Mouse (Mus musculus): ENCODE measurements around the gene Spata18. TPM values are rescaled to one million over a fixed set of nuclear protein-coding genes. Genes with fewer than 3 reads are reported as not detected.

The Spata18 gene
- total and polyA plus RNA-seq, 3 experiments = not detected

DNA sequence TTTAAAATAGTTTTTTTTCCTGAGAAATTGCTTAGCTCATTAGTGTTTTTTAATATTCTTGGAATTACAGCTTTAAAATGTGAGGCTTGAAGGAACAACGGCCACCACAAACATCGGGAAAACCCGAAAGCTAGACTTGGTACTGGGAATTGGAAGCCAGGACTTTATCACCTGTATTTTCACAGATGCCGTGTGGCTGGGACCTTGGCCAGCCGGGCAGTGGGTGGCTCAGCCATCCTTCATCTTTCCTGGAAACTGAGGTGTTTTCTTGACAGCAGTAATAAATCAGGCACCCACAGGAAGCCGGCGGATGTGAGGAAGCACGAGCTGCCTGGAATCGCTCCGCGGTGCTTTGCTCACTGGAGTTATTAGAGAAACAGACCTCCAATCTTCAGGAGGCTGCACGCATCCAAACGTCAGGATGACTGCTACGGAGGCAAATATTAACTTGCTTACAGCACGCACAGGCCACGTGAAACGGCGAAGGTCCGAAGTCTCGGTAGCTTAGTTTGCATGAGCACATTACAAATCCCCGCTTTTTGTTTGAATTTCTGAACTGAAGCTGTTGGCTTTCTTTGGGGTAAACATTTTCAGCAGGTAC lies 70.6 kb downstream of the Spata18 start:
- peaks cover 2 to 7% of the 10 kb centered on the region in 2 experiments; a peak in 3 of 4 replicates for H3K27me3 ChIP-seq (ENCODE audit: control insufficient read depth in 1 of 2, insufficient read depth in 2 of 2, low read length in 2 of 2)
- no peaks in the 10 kb centered on the region for H3K79me2 ChIP-seq (ENCODE audit: control insufficient read depth, insufficient read depth, low read length, poor library complexity)
- no peaks in the 10 kb centered on the region for H3K36me3 ChIP-seq (ENCODE audit: control insufficient read depth in 1 of 2, insufficient read depth in 2 of 2, low read length in 2 of 2)
- H3K9ac ChIP-seq (ENCODE audit: control insufficient read depth, low read depth, low read length, poor library complexity, severe bottlenecking) = no peak overlapping the region
- no peak for TF ChIP-seq HCFC1 (IDR thresholded peaks at IDR 0.05; ENCODE audit: low read depth, low read length)
- TF ChIP-seq GATA1 (IDR thresholded peaks at IDR 0.05; ENCODE audit: low read depth, low read length) = no peak
- TF ChIP-seq JUND (IDR thresholded peaks at IDR 0.05; ENCODE audit: low read depth, low read length) = no peak
- DNase-seq (ENCODE audit: low read depth, low spot score) = no peak
- H3K27ac ChIP-seq (ENCODE audit: control insufficient read depth, low read depth, low read length) = no peak overlapping the region
- no peak overlapping the region for H3K4me3 ChIP-seq (ENCODE audit: control insufficient read depth in 1 of 2, insufficient read depth in 1 of 2, low read depth in 2 of 2, low read length in 2 of 2)
- H3K9me3 ChIP-seq (replicated peaks; ENCODE audit: insufficient read depth, low read length) = no peaks in the 10 kb centered on the region
- no peaks in the 10 kb centered on the region for H3K4me1 ChIP-seq (ENCODE audit: control insufficient read depth in 1 of 2, insufficient read depth in 2 of 2, low read length in 2 of 2)

GRCm38 (mm10) chr5:73725981-73726380 lies 74.8 kb downstream of the Spata18 start:
- Histone ChIP-seq H3K27me3 (ENCODE audit: control insufficient read depth in 1 of 2, insufficient read depth in 2 of 2, low read length in 2 of 2) (peaks cover 2% of the 10 kb centered on the region in 2 experiments; a peak in 2 of 4 replicates), H3K9ac (ENCODE audit: control insufficient read depth, low read depth, low read length, poor library complexity, severe bottlenecking) (no peak overlapping the region), H3K4me3 (ENCODE audit: control insufficient read depth in 1 of 2, insufficient read depth in 1 of 2, low read depth in 2 of 2, low read length in 2 of 2) (no peak overlapping the region), H3K36me3 (ENCODE audit: control insufficient read depth in 1 of 2, insufficient read depth in 2 of 2, low read length in 2 of 2) (no peaks in the 10 kb centered on the region; a peak in 1 of 4 replicates), H3K27ac (ENCODE audit: control insufficient read depth, low read depth, low read length) (no peak overlapping the region), H3K9me3 (replicated peaks; ENCODE audit: insufficient read depth, low read length) (no peaks in the 10 kb centered on the region), H3K4me1 (ENCODE audit: control insufficient read depth in 1 of 2, insufficient read depth in 2 of 2, low read length in 2 of 2) (peaks cover 0 to 10% of the 10 kb centered on the region in 2 experiments; a peak in 3 of 4 replicates), H3K79me2 (ENCODE audit: control insufficient read depth, insufficient read depth, low read length, poor library complexity) (no peaks in the 10 kb centered on the region)
- TF ChIP-seq ZC3H11A (IDR thresholded peaks at IDR 0.05; ENCODE audit: low read depth, low read length) (no peak), POLR2A (IDR thresholded peaks at IDR 0.05; ENCODE audit: control insufficient read depth in 1 of 2, insufficient read depth in 1 of 2, low read depth in 1 of 2, low read length in 2 of 2, poor library complexity in 1 of 2) (no peak), ELF1 (IDR thresholded peaks at IDR 0.05; ENCODE audit: low read depth, low read length) (no peak), TBP (IDR thresholded peaks at IDR 0.05; ENCODE audit: low read depth, low read length) (no peak), MAZ (IDR thresholded peaks at IDR 0.05; ENCODE audit: low read depth, low read length) (no peak), ZKSCAN1 (IDR thresholded peaks at IDR 0.05; ENCODE audit: low read depth, low read length) (no peak), CTCF (IDR thresholded peaks at IDR 0.05 in 2 of 3, conservative IDR thresholded peaks at IDR 0.05 in 1 of 3; ENCODE audit: control insufficient read depth in 1 of 3, insufficient read depth in 1 of 3, low read depth in 2 of 3, low read length in 3 of 3, poor library complexity in 1 of 3, severe bottlenecking in 1 of 3) (no peak), NRF1 (IDR thresholded peaks at IDR 0.05; ENCODE audit: insufficient read depth, low read depth, low read length, poor library complexity, severe bottlenecking) (no peak), UBTF (IDR thresholded peaks at IDR 0.05; ENCODE audit: borderline replicate concordance, insufficient read depth, low read depth, low read length) (no peak), CHD1 (IDR thresholded peaks at IDR 0.05; ENCODE audit: low read depth, low read length) (no peak), MAFK (IDR thresholded peaks at IDR 0.05; ENCODE audit: borderline replicate concordance, low read depth, low read length) (no peak), POLR2AphosphoS2 (IDR thresholded peaks at IDR 0.05; ENCODE audit: low read length) (no peak), CHD2 (IDR thresholded peaks at IDR 0.05; ENCODE audit: low read length) (no peak), ZNF384 (IDR thresholded peaks at IDR 0.05; ENCODE audit: low read depth, low read length) (no peak), JUND (IDR thresholded peaks at IDR 0.05; ENCODE audit: low read depth, low read length) (no peak), RCOR1 (IDR thresholded peaks at IDR 0.05; ENCODE audit: low read depth, low read length) (no peak), HCFC1 (IDR thresholded peaks at IDR 0.05; ENCODE audit: low read depth, low read length) (no peak), ETS1 (IDR thresholded peaks at IDR 0.05; ENCODE audit: low read depth, low read length) (no peak), ZMIZ1 (IDR thresholded peaks at IDR 0.05; ENCODE audit: low read depth, low read length) (no peak)
- DNase-seq (ENCODE audit: low read depth, low spot score) = no peak

Measured in MEL (cell line).